Mouse (Mus musculus) embryo, embryonic 10 days (tissue): ENCODE measurements at regions not wholly inside any gene's neighbourhood (a gene's known extent, or its start where the extent isn't known, plus 50 kb on each side); places are given as distances from the start of the nearest gene placed in this dataset.

ENCODE experiments used
- DNase-seq: peaks from one replicate; pipeline ENCODE4 v3.0.0-alpha.2; 2015; ENCODE audit warnings: low spot score

DNA sequence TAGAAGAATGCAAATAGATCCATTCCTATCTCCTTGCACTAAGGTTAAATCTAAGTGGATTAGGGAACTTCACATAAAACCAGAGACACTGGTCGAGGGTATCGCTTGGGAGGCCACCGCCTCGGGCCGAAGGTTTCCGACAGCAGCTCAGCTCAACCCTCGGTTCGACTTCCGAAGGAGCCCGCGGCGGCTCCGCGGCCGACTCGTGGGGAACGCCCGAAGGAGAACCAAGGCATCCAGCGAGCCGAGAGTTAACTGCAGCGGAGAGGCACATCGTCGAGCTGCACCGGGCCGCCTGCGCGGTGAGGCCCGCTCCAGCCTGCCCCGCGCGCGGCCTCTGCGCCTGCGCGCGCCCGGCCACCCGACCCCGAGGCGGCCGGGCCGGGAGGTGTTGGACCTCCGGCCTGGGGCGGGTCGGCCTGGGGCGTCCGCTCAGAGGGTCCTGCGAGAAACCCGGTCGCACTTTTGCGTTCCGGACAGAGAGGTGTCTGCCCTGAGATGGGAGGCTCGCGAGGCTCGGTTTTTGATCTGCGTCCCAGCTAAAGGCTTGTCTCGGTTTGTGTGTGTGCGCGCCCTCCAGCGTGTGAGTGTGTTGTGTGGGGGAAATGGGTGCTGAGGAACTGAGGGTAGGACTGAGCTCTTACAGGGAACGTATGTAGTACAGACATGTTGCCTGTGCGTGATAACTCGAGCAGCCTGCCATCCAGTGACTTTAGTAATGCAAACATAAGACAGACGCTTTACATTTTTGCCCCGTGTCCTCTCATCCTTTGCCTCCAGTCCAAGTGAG, 50.9 kb upstream of the Vmn2r9 start:
- DNase-seq, result peak; percentile 3
